Mouse (Mus musculus): ENCODE data around the gene Foxo1. TPM values are rescaled to one million over a fixed set of nuclear protein-coding genes. Genes with fewer than 3 reads are reported as not detected.

The Foxo1 gene
- total and polyA plus RNA-seq, 2 experiments from 2014 or later = 3.2 to 4.8 TPM

GRCm38 (mm10) chr3:52300517-52300916 is 32.4 kb downstream of the Foxo1 start:
- WGBS = 71% methylated on average over 6 of the region's 6 CpGs
- H3K9me3 ChIP-seq (ENCODE audit: low read length) = no peaks in the 10 kb centered on the region
- H3K27ac ChIP-seq = no peak overlapping the region
- no peak overlapping the region for H3K9ac ChIP-seq (replicated peaks; ENCODE audit: low read length)
- ATAC-seq = no peak
- H3K36me3 ChIP-seq (ENCODE audit: insufficient read depth, low read length) = no peaks in the 10 kb centered on the region
- no peak overlapping the region for H3K4me2 ChIP-seq (ENCODE audit: low read depth, low read length)
- H3K27me3 ChIP-seq (ENCODE audit: insufficient read depth, low read length) = no peaks in the 10 kb centered on the region
- DNase-seq (ENCODE audit: low spot score) = no peak
- no peaks in the 10 kb centered on the region for H3K4me1 ChIP-seq (ENCODE audit: insufficient read depth, low read length)
- no peak overlapping the region for H3K4me3 ChIP-seq (ENCODE audit: low read length)
- TF ChIP-seq CTCF (IDR thresholded peaks at IDR 0.05; ENCODE audit: low read depth) = no peak

GRCm38 (mm10) chr3:52303301-52303700 is 35.2 kb downstream of the Foxo1 start:
- no peaks in the 10 kb centered on the region for H3K9me3 ChIP-seq (ENCODE audit: low read length)
- H3K4me1 ChIP-seq (ENCODE audit: insufficient read depth, low read length) = no peaks in the 10 kb centered on the region
- ATAC-seq = no peak
- H3K4me3 ChIP-seq (ENCODE audit: low read length) = no peak overlapping the region
- DNase-seq (ENCODE audit: low spot score) = no peak
- TF ChIP-seq CTCF (IDR thresholded peaks at IDR 0.05; ENCODE audit: low read depth) = no peak
- H3K4me2 ChIP-seq (ENCODE audit: low read depth, low read length) = no peak overlapping the region
- no peak overlapping the region for H3K9ac ChIP-seq (replicated peaks; ENCODE audit: low read length)
- H3K36me3 ChIP-seq (ENCODE audit: insufficient read depth, low read length) = no peaks in the 10 kb centered on the region
- no peaks in the 10 kb centered on the region for H3K27me3 ChIP-seq (ENCODE audit: insufficient read depth, low read length)
- no peak overlapping the region for H3K27ac ChIP-seq
- 81% methylated on average over 5 of the region's 5 CpGs for whole genome bisulfite sequencing

GRCm38 (mm10) chr3:52308586-52309321 is 40.6 kb downstream of the Foxo1 start:
- Histone ChIP-seq H3K4me1 (ENCODE audit: insufficient read depth, low read length) (no peaks in the 10 kb centered on the region), H3K36me3 (ENCODE audit: insufficient read depth, low read length) (no peaks in the 10 kb centered on the region), H3K4me3 (ENCODE audit: low read length) (no peak overlapping the region), H3K27ac (no peak overlapping the region), H3K9me3 (ENCODE audit: low read length) (no peaks in the 10 kb centered on the region), H3K4me2 (ENCODE audit: low read depth, low read length) (no peak overlapping the region), H3K27me3 (ENCODE audit: insufficient read depth, low read length) (no peaks in the 10 kb centered on the region), H3K9ac (replicated peaks; ENCODE audit: low read length) (no peak overlapping the region)
- no peak for DNase-seq (ENCODE audit: low spot score)
- TF ChIP-seq CTCF (IDR thresholded peaks at IDR 0.05; ENCODE audit: low read depth) = no peak
- WGBS = 67% methylated on average over 5 of the region's 5 CpGs
- ATAC-seq = no peak

- WGBS = 91% methylated on average over 12 of the region's 12 CpGs
- no peaks in the 10 kb centered on the region for H3K27me3 ChIP-seq (ENCODE audit: insufficient read depth, low read length)
- no peak overlapping the region for H3K4me2 ChIP-seq (ENCODE audit: low read depth, low read length)
- no peaks in the 10 kb centered on the region for H3K9me3 ChIP-seq (ENCODE audit: low read length)
- ATAC-seq (no peak), DNase-seq (ENCODE audit: low spot score) (no peak)
- H3K9ac ChIP-seq (replicated peaks; ENCODE audit: low read length) = no peak overlapping the region
- peaks cover 14% of the 10 kb centered on the region; the same call in 1 of the 2 replicates for H3K4me1 ChIP-seq (ENCODE audit: insufficient read depth, low read length)
- no peak overlapping the region for H3K27ac ChIP-seq
- no peaks in the 10 kb centered on the region for H3K36me3 ChIP-seq (ENCODE audit: insufficient read depth, low read length)
- TF ChIP-seq CTCF (IDR thresholded peaks at IDR 0.05; ENCODE audit: low read depth) = no peak
- no peak overlapping the region for H3K4me3 ChIP-seq (ENCODE audit: low read length)
Measured at GRCm38 (mm10) chr3:52320516-52321270, 52.6 kb downstream of the Foxo1 start.

- H3K9me3 ChIP-seq (ENCODE audit: low read length) = no peaks in the 10 kb centered on the region
- H3K27ac ChIP-seq = no peak overlapping the region
- no peaks in the 10 kb centered on the region for H3K27me3 ChIP-seq (ENCODE audit: insufficient read depth, low read length)
- DNase-seq (ENCODE audit: low spot score) (peak; percentile 25), ATAC-seq (no peak)
- peaks cover 14% of the 10 kb centered on the region; the same call in 1 of the 2 replicates for H3K4me1 ChIP-seq (ENCODE audit: insufficient read depth, low read length)
- no peak overlapping the region for H3K4me2 ChIP-seq (ENCODE audit: low read depth, low read length)
- H3K4me3 ChIP-seq (ENCODE audit: low read length) = no peak overlapping the region
- H3K36me3 ChIP-seq (ENCODE audit: insufficient read depth, low read length) = no peaks in the 10 kb centered on the region
- no peak overlapping the region for H3K9ac ChIP-seq (replicated peaks; ENCODE audit: low read length)
- TF ChIP-seq CTCF (IDR thresholded peaks at IDR 0.05; ENCODE audit: low read depth) = no peak
- WGBS = 37% methylated on average over 9 of the region's 9 CpGs
Measured at GRCm38 (mm10) chr3:52322401-52323385, 54.6 kb downstream of the Foxo1 start.

- Histone ChIP-seq H3K9me3 (ENCODE audit: low read length) (no peaks in the 10 kb centered on the region), H3K9ac (replicated peaks; ENCODE audit: low read length) (no peak overlapping the region), H3K4me3 (ENCODE audit: low read length) (no peak overlapping the region), H3K27me3 (ENCODE audit: insufficient read depth, low read length) (no peaks in the 10 kb centered on the region), H3K4me2 (ENCODE audit: low read depth, low read length) (no peak overlapping the region), H3K27ac (no peak overlapping the region), H3K36me3 (ENCODE audit: insufficient read depth, low read length) (no peaks in the 10 kb centered on the region), H3K4me1 (ENCODE audit: insufficient read depth, low read length) (peaks cover 14% of the 10 kb centered on the region; the same call in 1 of the 2 replicates)
- DNase-seq (ENCODE audit: low spot score) (no peak), ATAC-seq (no peak)
- no peak for TF ChIP-seq CTCF (IDR thresholded peaks at IDR 0.05; ENCODE audit: low read depth)
- WGBS = 95% methylated on average over 5 of the region's 5 CpGs
Measured at GRCm38 (mm10) chr3:52325006-52325405, 56.9 kb downstream of the Foxo1 start.
